Mouse (Mus musculus) cerebellum, postnatal 25 days (tissue): Measurements from ENCODE around the gene Rassf3.

Experiments
- DNase-seq, 2 experiments: peaks; one replicate each; pipeline ENCODE4 v3.0.0; 2021; ENCODE audit warnings: mixed read lengths in 2 of 2

Rassf3 gene

DNA sequence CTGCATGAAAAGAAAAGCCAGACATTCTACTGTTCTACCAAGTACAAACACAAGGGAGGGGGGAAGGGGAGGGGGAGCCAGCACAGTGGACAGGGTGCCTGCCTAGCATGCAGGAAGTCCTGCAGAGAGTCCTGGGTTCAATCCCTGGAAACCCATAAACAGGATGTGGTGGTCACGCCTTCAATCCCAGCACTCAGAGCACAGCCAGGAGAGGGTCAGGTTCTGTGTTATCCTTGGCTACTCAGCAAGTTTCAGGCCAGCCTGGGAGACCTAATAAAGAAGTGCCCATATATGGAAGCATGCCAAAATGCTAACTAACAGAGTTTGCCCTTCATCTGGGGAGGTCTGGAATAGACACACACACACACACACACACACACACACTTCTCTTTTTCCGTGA lies 47.1 kb downstream of the Rassf3 start:
- no peak for DNase-seq

- DNase-seq = no peak
Measured at GRCm38 (mm10) chr10:121428011-121428711, 48.0 kb downstream of the Rassf3 start.

- DNase-seq = peak in 1 of 2 experiments; percentile 36
Measured at GRCm38 (mm10) chr10:121427136-121427535, 49.0 kb downstream of the Rassf3 start.

- no peak for DNase-seq
Measured at GRCm38 (mm10) chr10:121426458-121427070, 49.6 kb downstream of the Rassf3 start.

DNA sequence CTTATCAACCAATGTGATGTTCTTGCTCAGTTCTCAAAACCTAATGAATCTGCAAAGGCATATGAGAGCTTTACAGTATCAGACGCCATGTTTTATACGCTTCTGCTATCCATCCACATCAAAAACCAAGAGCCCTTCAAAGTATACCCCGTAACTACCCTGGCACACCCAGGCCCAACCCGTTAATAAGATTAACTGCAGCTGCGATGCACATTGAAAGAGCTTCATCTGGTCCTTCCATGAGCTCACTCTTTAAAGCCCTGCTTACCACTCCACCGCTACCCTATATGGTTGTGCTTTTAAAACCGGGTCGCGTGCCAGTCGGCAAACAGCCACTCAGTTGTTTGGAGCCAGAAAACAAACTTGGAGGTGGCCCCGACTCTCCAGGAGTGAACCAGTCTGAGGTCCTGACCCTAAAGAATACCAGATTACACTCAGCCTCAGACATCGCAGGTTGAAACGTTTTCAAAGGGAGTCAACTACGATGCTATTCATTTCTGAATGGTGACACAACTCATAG lies 50.6 kb downstream of the Rassf3 start:
- no peak for DNase-seq

- no peak for DNase-seq
Measured at GRCm38 (mm10) chr10:121425079-121425478, 51.1 kb downstream of the Rassf3 start.

GRCm38 (mm10) chr10:121424455-121424854 lies 51.7 kb downstream of the Rassf3 start:
- no peak for DNase-seq

GRCm38 (mm10) chr10:121423541-121424349 lies 52.4 kb downstream of the Rassf3 start:
- DNase-seq = peak; percentile 30 to 45

GRCm38 (mm10) chr10:121422294-121422693 lies 53.9 kb downstream of the Rassf3 start:
- no peak for DNase-seq

DNA sequence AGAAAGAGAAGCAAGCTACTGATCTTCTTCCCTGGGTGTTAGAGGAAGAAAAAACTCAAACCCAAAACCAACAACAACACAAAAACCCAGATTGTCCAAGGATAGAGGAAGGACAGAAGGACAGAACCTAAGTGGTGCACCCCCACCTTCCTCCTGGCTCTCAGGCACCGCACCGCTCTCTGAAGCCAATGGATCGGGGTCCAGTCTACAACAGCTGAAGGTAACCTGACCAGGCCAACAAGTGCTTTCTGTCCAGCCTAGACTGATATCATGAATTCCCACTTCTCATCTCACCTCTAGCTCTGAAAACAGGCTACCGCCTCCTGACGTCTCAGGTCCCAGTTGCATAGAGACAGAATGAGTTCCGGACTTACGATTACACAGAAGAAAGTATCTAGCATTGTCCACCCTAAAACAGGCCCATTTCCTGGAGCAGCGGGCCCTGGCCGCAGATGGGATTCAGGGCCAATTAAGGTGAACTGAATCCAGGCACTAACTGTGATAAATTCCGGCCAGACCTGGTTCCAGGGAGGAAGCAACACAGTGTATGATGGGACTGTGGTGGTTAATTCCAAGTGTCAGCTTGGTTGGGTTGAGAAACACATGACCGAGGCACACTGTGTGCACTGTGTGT lies 54.4 kb downstream of the Rassf3 start:
- DNase-seq = no peak

DNA sequence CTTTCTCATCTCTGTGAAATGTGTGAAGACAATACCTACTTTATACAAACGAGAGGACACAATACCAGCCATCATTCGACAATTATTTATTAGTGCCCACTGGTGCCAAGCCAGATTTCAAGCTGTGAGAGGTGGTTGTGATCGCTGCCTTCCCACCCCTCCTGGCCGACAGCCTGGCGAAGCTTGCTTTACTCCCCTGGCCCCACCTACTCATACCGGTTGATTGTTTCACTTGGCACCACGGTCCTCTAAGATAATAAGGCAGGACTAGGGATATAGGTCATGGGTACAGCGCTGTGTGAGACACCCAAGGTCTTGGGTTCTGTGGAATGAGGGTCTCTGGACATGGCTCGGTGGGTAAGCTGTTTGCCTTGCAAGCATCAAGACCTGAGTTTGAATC lies 55.1 kb downstream of the Rassf3 start:
- no peak for DNase-seq

DNA sequence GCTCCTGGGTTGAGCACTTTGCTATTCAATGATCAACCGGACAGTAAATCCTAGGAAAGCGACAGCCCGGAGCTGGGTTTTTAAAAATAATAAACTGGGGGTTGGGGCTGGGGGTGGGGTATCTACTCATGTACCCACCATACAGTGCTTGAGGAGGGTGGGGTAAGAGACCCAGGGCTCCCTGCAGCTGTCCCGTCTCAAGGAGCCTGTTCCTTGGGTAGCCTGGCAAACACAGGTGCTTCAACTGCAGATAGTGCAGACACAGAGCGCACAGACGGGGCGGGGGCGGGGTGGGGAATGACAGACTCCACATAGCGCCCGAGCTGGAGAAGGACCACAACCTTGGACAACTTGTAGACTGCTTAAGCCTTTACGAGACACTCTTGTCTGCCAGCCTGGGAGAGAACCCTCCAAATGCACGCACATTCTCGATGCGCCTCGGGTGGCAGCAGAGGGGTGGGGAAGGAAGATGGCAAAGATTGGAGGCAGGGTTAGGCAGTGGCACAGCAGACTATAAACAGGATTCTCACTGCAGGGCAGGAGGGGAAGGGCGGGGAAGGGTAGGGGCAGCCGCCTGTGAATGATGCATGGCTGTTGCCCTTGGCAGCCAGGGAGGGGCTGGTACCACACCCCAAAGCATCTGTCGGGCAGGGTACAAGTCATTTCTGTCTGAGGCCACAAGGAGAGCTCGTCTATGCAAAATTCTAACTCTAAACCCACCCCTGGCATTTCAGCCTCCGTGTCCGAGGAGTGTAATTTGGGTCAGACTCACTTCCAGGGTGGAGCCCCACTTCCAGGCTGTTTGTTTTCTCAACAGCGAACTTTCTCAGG lies 56.3 kb downstream of the Rassf3 start:
- DNase-seq = no peak

GRCm38 (mm10) chr10:121418835-121419234 lies 57.3 kb downstream of the Rassf3 start:
- DNase-seq = no peak

- no peak for DNase-seq
Measured at GRCm38 (mm10) chr10:121414127-121414526, 62.0 kb downstream of the Rassf3 start.

DNA sequence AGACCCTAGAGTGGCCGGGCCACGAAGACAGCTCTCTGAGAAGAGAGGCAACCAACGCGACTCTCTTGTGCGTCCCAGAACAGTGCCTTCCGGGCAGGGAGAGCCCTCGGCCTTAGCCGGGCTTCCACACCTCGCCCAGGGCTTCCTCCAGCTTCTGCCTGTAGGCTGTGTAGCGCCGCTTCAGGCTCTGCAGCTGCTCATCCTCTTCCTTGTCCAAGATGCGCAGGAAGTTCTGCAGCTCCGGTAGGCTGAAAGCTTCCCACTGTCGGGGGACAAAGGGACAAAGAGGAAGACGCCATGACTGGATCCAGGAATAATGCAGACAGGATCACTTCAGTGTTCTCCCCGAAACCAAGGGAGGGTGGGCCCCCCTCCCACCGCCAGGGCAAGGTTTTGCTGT lies 63.3 kb downstream of the Rassf3 start:
- no peak for DNase-seq

- no peak for DNase-seq
Measured at GRCm38 (mm10) chr10:121411721-121412455, 64.3 kb downstream of the Rassf3 start.

GRCm38 (mm10) chr10:121409717-121410116 lies 66.4 kb downstream of the Rassf3 start:
- DNase-seq = peak; percentile 60 to 66

DNA sequence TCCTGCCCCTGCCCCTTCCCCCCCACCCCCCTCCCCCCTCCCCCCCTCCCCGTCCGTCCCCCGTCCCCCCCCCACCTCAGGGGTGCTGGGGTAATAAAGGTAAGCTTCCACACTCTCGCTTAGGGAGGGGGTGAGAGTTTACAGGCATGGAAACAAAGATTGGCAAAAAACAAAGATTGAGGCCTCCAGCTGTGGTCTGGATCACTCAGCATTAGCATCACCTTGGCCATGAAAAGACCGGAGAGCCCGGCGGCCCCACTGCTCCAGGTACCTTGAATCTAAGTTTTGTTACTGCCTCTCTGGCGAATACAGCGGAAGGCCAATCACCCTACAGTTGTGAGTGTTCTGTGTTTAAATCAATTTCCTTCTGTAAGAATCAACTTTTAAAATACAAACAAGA lies 72.2 kb downstream of the Rassf3 start:
- DNase-seq = no peak

DNA sequence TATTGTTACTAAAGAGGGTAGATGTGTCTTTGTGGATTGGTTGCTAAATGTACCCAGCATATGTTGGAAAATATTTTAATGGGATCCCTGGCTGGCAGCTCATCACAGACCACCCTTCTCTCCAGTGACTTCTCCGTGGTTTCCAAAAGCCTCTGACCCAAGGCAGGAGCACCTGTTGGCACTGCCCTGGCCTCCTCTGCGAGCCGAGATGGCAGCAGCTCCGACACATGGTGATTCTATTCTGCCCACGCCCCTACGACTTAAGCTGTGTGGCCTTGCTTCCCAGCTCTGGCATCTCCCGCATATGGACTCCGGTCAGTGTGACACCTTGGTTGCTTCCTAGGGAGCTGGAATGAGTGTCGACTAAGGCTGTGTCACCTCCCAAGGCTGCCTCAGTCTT lies 73.0 kb downstream of the Rassf3 start:
- no peak for DNase-seq

GRCm38 (mm10) chr10:121401005-121401404 lies 75.1 kb downstream of the Rassf3 start:
- DNase-seq = no peak

- DNase-seq = no peak
Measured at GRCm38 (mm10) chr10:121398599-121398998, 77.5 kb downstream of the Rassf3 start.
